In the genomic region with DNA sequence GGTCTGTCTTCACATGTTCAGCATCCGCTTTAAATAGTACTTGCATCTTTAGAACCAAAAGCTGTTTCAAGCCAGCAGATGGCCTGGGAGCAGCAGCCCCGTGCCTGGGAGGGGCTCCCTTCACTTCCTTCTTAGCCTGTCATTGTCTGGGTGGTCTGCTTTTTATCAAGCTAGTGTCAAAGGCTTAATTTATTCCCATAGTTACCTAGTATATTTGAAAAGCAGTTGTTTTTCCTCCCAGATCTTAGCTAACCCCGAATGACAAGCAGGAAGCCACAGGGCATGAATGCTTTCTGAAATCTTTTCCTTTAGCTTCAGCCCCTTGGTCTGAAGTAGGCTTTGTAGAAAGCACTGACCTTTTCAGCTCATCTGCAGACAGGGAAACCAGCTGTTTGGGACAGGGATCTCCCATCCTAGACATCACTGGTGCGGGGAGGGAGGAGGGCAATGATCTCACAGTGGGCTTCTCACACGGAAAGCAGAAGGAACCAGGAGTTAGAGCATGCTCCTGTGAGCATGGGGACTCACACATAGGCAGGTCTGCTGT, we compare ENCODE assay signal across 10 mouse cellular contexts. TPM values are rescaled to one million over a fixed set of nuclear protein-coding genes. Genes with fewer than 3 reads are reported as not detected.
DNase-seq lines count a peak whose midpoint lies in the region; ATAC-seq and TF ChIP-seq lines count a peak whose summit lies in the region.
"Had no signal": no experiment of that assay in that cellular context is flagged by ENCODE, and none has a peak within 500 bp of the region (broad histone marks: within the 10 kb centered on the region; RNA-seq: fewer than 3 reads in every experiment).

No protein-coding gene starts in this region.

- peaks cover 5 to 9% of the 10 kb centered on the region in 2 experiments; a peak in 2 of 4 replicates for H3K4me1 ChIP-seq in heart, embryonic 14.5 days (ENCODE audit: control insufficient read depth in 2 of 2, insufficient read depth in 2 of 2, low read length in 2 of 2)
- no peaks in the 10 kb centered on the region for H3K4me1 ChIP-seq in heart, adult 2 months (ENCODE audit: control insufficient read depth, insufficient read depth, low read length)
- H3K4me1 ChIP-seq in forebrain, embryonic 16.5 days (replicated peaks; ENCODE audit: control insufficient read depth, insufficient read depth, low read length) = peaks cover 27% of the 10 kb centered on the region
- peaks cover 32% of the 10 kb centered on the region for H3K4me1 ChIP-seq in midbrain, embryonic 12.5 days
- H3K4me1 ChIP-seq: lung, embryonic 15.5 days had no signal

- DNase-seq in heart, adult 2 months = no peak
- DNase-seq in MN1 (ENCODE audit: low spot score) = peak; percentile 92
- DNase-seq in Muller cell, postnatal 12 days (ENCODE audit: inconsistent ontology term) = no peak
- DNase-seq in cerebellum, adult 9-10 months = no peak
- DNase-seq in gastrocnemius, adult 8-10 months (ENCODE audit: low spot score in 2 of 2) = no peak
- DNase-seq: layer of hippocampus, postnatal 36 days had no signal

- no peak for ATAC-seq in heart, embryonic 14.5 days (ENCODE audit: insufficient number of reproducible peaks, insufficient read depth, low FRiP score, low read depth)
- ATAC-seq in forebrain, embryonic 16.5 days = peak; percentile 17; the same call in 1 of the 2 replicates
- peak; percentile 62 for ATAC-seq in midbrain, embryonic 12.5 days (ENCODE audit: low FRiP score, low read depth)

- H3K4me2 ChIP-seq in heart, embryonic 14.5 days (ENCODE audit: low read length) = peak overlapping the region; percentile 21; the same call in 1 of the 2 replicates
- no peak overlapping the region for H3K4me2 ChIP-seq in forebrain, embryonic 16.5 days (ENCODE audit: low read length)
- peak overlapping the region; percentile 21 for H3K4me2 ChIP-seq in midbrain, embryonic 12.5 days (replicated peaks)
- H3K4me2 ChIP-seq: lung, embryonic 15.5 days had no signal

- no peak for TF ChIP-seq EP300 in heart, adult 2 months (IDR thresholded peaks at IDR 0.05; ENCODE audit: insufficient read depth, low read depth, low read length)

- 9% methylated on average over 5 of the region's 5 CpGs for WGBS in heart, embryonic 14.5 days
- 13% methylated on average over 5 of the region's 5 CpGs for WGBS in heart, adult 2 months
- WGBS in forebrain, embryonic 16.5 days = 9% methylated on average over 5 of the region's 5 CpGs
- 5% methylated on average over 5 of the region's 5 CpGs for WGBS in midbrain, embryonic 12.5 days

- H3K36me3 ChIP-seq in heart, embryonic 14.5 days (ENCODE audit: control insufficient read depth, insufficient read depth, low read length) = no peaks in the 10 kb centered on the region
- H3K36me3 ChIP-seq in heart, adult 2 months (ENCODE audit: control insufficient read depth, insufficient read depth, low read length) = no peaks in the 10 kb centered on the region
- H3K36me3 ChIP-seq in forebrain, embryonic 16.5 days (ENCODE audit: control insufficient read depth, insufficient read depth) = no peaks in the 10 kb centered on the region
- H3K36me3 ChIP-seq in midbrain, embryonic 12.5 days = no peaks in the 10 kb centered on the region
- H3K36me3 ChIP-seq: lung, embryonic 15.5 days had no signal

- no peak for TF ChIP-seq CTCF in heart, adult 2 months (IDR thresholded peaks at IDR 0.05)

- no peaks in the 10 kb centered on the region for H3K9me3 ChIP-seq in heart, embryonic 14.5 days (ENCODE audit: control insufficient read depth, low read length)
- H3K9me3 ChIP-seq in forebrain, embryonic 16.5 days (ENCODE audit: control insufficient read depth, low read length) = no peaks in the 10 kb centered on the region
- no peaks in the 10 kb centered on the region for H3K9me3 ChIP-seq in midbrain, embryonic 12.5 days
- H3K9me3 ChIP-seq: lung, embryonic 15.5 days had no signal

- intact Hi-C loops in heart, adult 2 months (cut with DNase I) = no loop called here

- no peaks in the 10 kb centered on the region for H3K79me2 ChIP-seq in heart, adult 2 months (replicated peaks; ENCODE audit: control insufficient read depth, insufficient read depth, low read length)

- H3K9ac ChIP-seq in heart, embryonic 14.5 days (ENCODE audit: low read length) = no peak overlapping the region
- H3K9ac ChIP-seq in heart, adult 2 months (ENCODE audit: low read depth, low read length) = no peak overlapping the region
- no peak overlapping the region for H3K9ac ChIP-seq in forebrain, embryonic 16.5 days (replicated peaks; ENCODE audit: low read depth, low read length)
- no peak overlapping the region for H3K9ac ChIP-seq in midbrain, embryonic 12.5 days (replicated peaks)
- H3K9ac ChIP-seq: lung, embryonic 15.5 days had no signal

- no peak for TF ChIP-seq POLR2A in heart, adult 2 months (IDR thresholded peaks at IDR 0.05; ENCODE audit: insufficient read depth, low read depth, low read length)

- no peak overlapping the region for H3K4me3 ChIP-seq in heart, embryonic 14.5 days (ENCODE audit: control insufficient read depth in 1 of 2, insufficient read depth in 1 of 2, low read depth in 1 of 2, low read length in 2 of 2)
- H3K4me3 ChIP-seq in heart, adult 2 months = no peak overlapping the region
- no peak overlapping the region for H3K4me3 ChIP-seq in forebrain, embryonic 16.5 days (replicated peaks; ENCODE audit: low read length)
- H3K4me3 ChIP-seq in midbrain, embryonic 12.5 days = no peak overlapping the region
- H3K4me3 ChIP-seq: lung, embryonic 15.5 days had no signal

- peak overlapping the region; percentile 19 to 64 for H3K27ac ChIP-seq in heart, embryonic 14.5 days (replicated peaks in 1 of 2; ENCODE audit: control insufficient read depth in 1 of 2, insufficient read depth in 1 of 2, low read depth in 2 of 2, low read length in 2 of 2)
- no peak overlapping the region for H3K27ac ChIP-seq in heart, adult 2 months
- H3K27ac ChIP-seq in forebrain, embryonic 16.5 days (ENCODE audit: low read length) = peak overlapping the region; percentile 9
- H3K27ac ChIP-seq in midbrain, embryonic 12.5 days (replicated peaks) = peak overlapping the region; percentile 71
- H3K27ac ChIP-seq: lung, embryonic 15.5 days had no signal

- peaks cover 5% of the 10 kb centered on the region for H3K27me3 ChIP-seq in heart, embryonic 14.5 days (ENCODE audit: control insufficient read depth, insufficient read depth, low read length)
- H3K27me3 ChIP-seq in heart, adult 2 months (ENCODE audit: control insufficient read depth, insufficient read depth, low read length) = no peaks in the 10 kb centered on the region
- H3K27me3 ChIP-seq in forebrain, embryonic 16.5 days (replicated peaks; ENCODE audit: control insufficient read depth, insufficient read depth, low read length) = no peaks in the 10 kb centered on the region
- peaks cover 74% of the 10 kb centered on the region for H3K27me3 ChIP-seq in midbrain, embryonic 12.5 days

RNA-seq across cellular contexts. Expression of gene Slc18a2, which starts 6.8 kb away (rescaled TPM):
- polyA plus RNA-seq in heart, embryonic 14.5 days (2014; fragmentation: Nextera tagmentation; extraction: Ambion mirVana) = 12.0 and 13.2 TPM in 2 replicates
- total RNA-seq in heart, adult 2 months (2021) = under 1 TPM; 0.80 to 0.94 TPM
- 0.61 and 0.94 TPM in 2 replicates for polyA plus RNA-seq in heart, adult 2 months (2012; rRNA removed)
- 19.8 and 21.0 TPM in 2 replicates for polyA plus RNA-seq in forebrain, embryonic 16.5 days (2015; fragmentation: Nextera tagmentation; extraction: Ambion mirVana)
- polyA plus RNA-seq in midbrain, embryonic 12.5 days (2016; fragmentation: Nextera tagmentation; extraction: Ambion mirVana) = 14.7 and 18.8 TPM in 2 replicates
- total RNA-seq in gastrocnemius, adult 8-10 months (2022) = under 1 TPM in 3 of 4 experiments, not detected in 1; 0.07 to 0.21 (median 0.18) TPM

RNA-seq across cellular contexts. Expression of gene Kcnk18, which starts 48.5 kb away (rescaled TPM):
- polyA plus RNA-seq in heart, embryonic 14.5 days (2014; fragmentation: Nextera tagmentation; extraction: Ambion mirVana) = not detected in 2 replicates
- total RNA-seq in heart, adult 2 months (2021) = not detected
- not detected in 2 replicates for polyA plus RNA-seq in heart, adult 2 months (2012; rRNA removed)
- not detected in 2 replicates for polyA plus RNA-seq in forebrain, embryonic 16.5 days (2015; fragmentation: Nextera tagmentation; extraction: Ambion mirVana)
- not detected in 2 replicates for polyA plus RNA-seq in midbrain, embryonic 12.5 days (2016; fragmentation: Nextera tagmentation; extraction: Ambion mirVana)
- not detected for total RNA-seq in gastrocnemius, adult 8-10 months (2022)
- total RNA-seq: layer of hippocampus, postnatal 36 days had no signal
- polyA plus RNA-seq: lung, embryonic 15.5 days had no signal

RNA-seq across cellular contexts. Expression of gene Rps12-ps3, which starts 54.6 kb away (rescaled TPM):
- 8.7 and 25.4 TPM in 2 replicates for polyA plus RNA-seq in heart, embryonic 14.5 days (2014; fragmentation: Nextera tagmentation; extraction: Ambion mirVana)
- total RNA-seq in heart, adult 2 months (2021) = 100 to 1,000 TPM; 251 to 301 TPM
- 728 and 927 TPM in 2 replicates for polyA plus RNA-seq in heart, adult 2 months (2012; rRNA removed)
- 4.7 and 5.1 TPM in 2 replicates for polyA plus RNA-seq in forebrain, embryonic 16.5 days (2015; fragmentation: Nextera tagmentation; extraction: Ambion mirVana)
- polyA plus RNA-seq in midbrain, embryonic 12.5 days (2016; fragmentation: Nextera tagmentation; extraction: Ambion mirVana) = 3.1 and 7.5 TPM in 2 replicates
- 100 to 1,000 TPM; 216 to 382 (median 277) TPM for total RNA-seq in gastrocnemius, adult 8-10 months (2022)

Comparison
In these comparisons a context has a peak if more than half of its experiments do, and no peak if none do; other contexts are left out.
1. RNA of gene Rps12-ps3, which starts 54.6 kb away (polyA plus RNA-seq): 728 to 927 TPM in heart, adult 2 months; 8.7 to 25.4 TPM in heart, embryonic 14.5 days, 3.1 to 7.5 TPM in midbrain, embryonic 12.5 days and 4.7 to 5.1 TPM in forebrain, embryonic 16.5 days; every median in the first group is over 10 times any median in the second.